Mouse (Mus musculus): ENCODE measurements around the gene Gm21974. TPM values are rescaled to one million over a fixed set of nuclear protein-coding genes. Genes with fewer than 3 reads are reported as not detected.
A peak's percentile ranks its signal among the peaks of the same experiment; 100 is the strongest.
"Not testable (repeated sequence)": the region's sequence is repeated elsewhere in the genome, so short reads cannot be mapped to it uniquely, and the experiment has no call there.

The Gm21974 gene
- polyA plus RNA-seq, 1 experiment from 2014 or later, result not detected

GRCm38 (mm10) chr7:127841340-127842000 lies 53.8 kb downstream of the Gm21974 start:
- Histone ChIP-seq H3K9me3 (ENCODE audit: low read length) (no peaks in the 10 kb centered on the region), H3K27me3 (replicated peaks; ENCODE audit: insufficient read depth, low read length) (no peaks in the 10 kb centered on the region), H3K4me2 (replicated peaks; ENCODE audit: low read depth, low read length) (peak overlapping the region; percentile 89), H3K4me3 (ENCODE audit: low read depth, low read length) (peak overlapping the region; percentile 89), H3K27ac (ENCODE audit: low read length) (peak overlapping the region; percentile 92), H3K36me3 (ENCODE audit: insufficient read depth, low read length) (peaks cover 7% of the 10 kb centered on the region; the same call in 1 of the 2 replicates), H3K9ac (replicated peaks; ENCODE audit: low read depth) (peak overlapping the region; percentile 72), H3K4me1 (ENCODE audit: insufficient read depth, low read depth, low read length) (no peaks in the 10 kb centered on the region; the same call in 1 of the 2 replicates)
- TF ChIP-seq CTCF (IDR thresholded peaks at IDR 0.05), result no peak; the same call in 1 of the 2 replicates
- TF ChIP-seq EP300 (IDR thresholded peaks at IDR 0.05), result peak; percentile 68; the same call in 1 of the 2 replicates
- under 1% methylated on average over 42 of the region's 46 CpGs for WGBS
- peak; percentile 98 for DNase-seq (ENCODE audit: low spot score)
- peak; percentile 95 for ATAC-seq

GRCm38 (mm10) chr7:127840886-127841285 lies 54.4 kb downstream of the Gm21974 start:
- peak overlapping the region; percentile 89 for H3K4me2 ChIP-seq (replicated peaks; ENCODE audit: low read depth, low read length)
- no peaks in the 10 kb centered on the region for H3K9me3 ChIP-seq (ENCODE audit: low read length)
- peak; percentile 27 for ATAC-seq
- WGBS, result 3% methylated on average over 15 of the region's 15 CpGs
- peak overlapping the region; percentile 92 for H3K27ac ChIP-seq (ENCODE audit: low read length)
- H3K36me3 ChIP-seq (ENCODE audit: insufficient read depth, low read length), result 0 out of 2 replicates have a peak, but pooled peaks cover 4% of the 10 kb centered on the region
- peak; percentile 55 for DNase-seq (ENCODE audit: low spot score)
- H3K4me1 ChIP-seq (ENCODE audit: insufficient read depth, low read depth, low read length), result no peaks in the 10 kb centered on the region; the same call in 1 of the 2 replicates
- no peaks in the 10 kb centered on the region for H3K27me3 ChIP-seq (replicated peaks; ENCODE audit: insufficient read depth, low read length)
- peak overlapping the region; percentile 50 for H3K9ac ChIP-seq (replicated peaks; ENCODE audit: low read depth)
- peak overlapping the region; percentile 89 for H3K4me3 ChIP-seq (ENCODE audit: low read depth, low read length)
- TF ChIP-seq CTCF (IDR thresholded peaks at IDR 0.05) (no peak), EP300 (IDR thresholded peaks at IDR 0.05) (no peak)

GRCm38 (mm10) chr7:127840031-127840430 lies 55.2 kb downstream of the Gm21974 start:
- not testable (repeated sequence) for H3K9ac ChIP-seq (replicated peaks; ENCODE audit: low read depth); DNase-seq (ENCODE audit: low spot score); H3K4me2 ChIP-seq (replicated peaks; ENCODE audit: low read depth, low read length); H3K36me3 ChIP-seq (ENCODE audit: insufficient read depth, low read length); H3K9me3 ChIP-seq (ENCODE audit: low read length); H3K27me3 ChIP-seq (replicated peaks; ENCODE audit: insufficient read depth, low read length); H3K4me3 ChIP-seq (ENCODE audit: low read depth, low read length); H3K27ac ChIP-seq (ENCODE audit: low read length); ATAC-seq; H3K4me1 ChIP-seq (ENCODE audit: insufficient read depth, low read depth, low read length)
- WGBS, result 66% methylated on average over 2 of the region's 2 CpGs

- not testable (repeated sequence) for H3K27ac ChIP-seq (ENCODE audit: low read length); H3K27me3 ChIP-seq (replicated peaks; ENCODE audit: insufficient read depth, low read length); H3K9ac ChIP-seq (replicated peaks; ENCODE audit: low read depth); H3K4me1 ChIP-seq (ENCODE audit: insufficient read depth, low read depth, low read length); H3K9me3 ChIP-seq (ENCODE audit: low read length); H3K4me2 ChIP-seq (replicated peaks; ENCODE audit: low read depth, low read length); H3K36me3 ChIP-seq (ENCODE audit: insufficient read depth, low read length); DNase-seq (ENCODE audit: low spot score); H3K4me3 ChIP-seq (ENCODE audit: low read depth, low read length); ATAC-seq
- peak; percentile 5; the same call in 1 of the 2 replicates for TF ChIP-seq CTCF (IDR thresholded peaks at IDR 0.05)
- 90% methylated on average over 4 of the region's 4 CpGs for WGBS
Measured at GRCm38 (mm10) chr7:127837878-127838277, 57.4 kb downstream of the Gm21974 start.

- no peaks in the 10 kb centered on the region for H3K27me3 ChIP-seq (replicated peaks; ENCODE audit: insufficient read depth, low read length)
- no peak overlapping the region for H3K27ac ChIP-seq (ENCODE audit: low read length)
- no peaks in the 10 kb centered on the region for H3K36me3 ChIP-seq (ENCODE audit: insufficient read depth, low read length)
- ATAC-seq (no peak), DNase-seq (ENCODE audit: low spot score) (no peak)
- H3K4me1 ChIP-seq (ENCODE audit: insufficient read depth, low read depth, low read length), result no peaks in the 10 kb centered on the region; the same call in 1 of the 2 replicates
- no peaks in the 10 kb centered on the region for H3K9me3 ChIP-seq (ENCODE audit: low read length)
- H3K4me2 ChIP-seq (replicated peaks; ENCODE audit: low read depth, low read length), result no peak overlapping the region
- WGBS, result 88% methylated on average over 5 of the region's 5 CpGs
- no peak overlapping the region for H3K4me3 ChIP-seq (ENCODE audit: low read depth, low read length)
- no peak for TF ChIP-seq EP300 (IDR thresholded peaks at IDR 0.05)
- no peak for TF ChIP-seq CTCF (IDR thresholded peaks at IDR 0.05)
- H3K9ac ChIP-seq (replicated peaks; ENCODE audit: low read depth), result no peak overlapping the region
Measured at GRCm38 (mm10) chr7:127837473-127837872, 57.8 kb downstream of the Gm21974 start.

Other genes with a start within 250 kb of the Gm21974 start
- 34.1 TPM in 2 replicates for gene Bcl7c, start 186.5 kb downstream of the Gm21974 start, polyA plus RNA-seq (2015; fragmentation: Nextera tagmentation; extraction: Ambion mirVana)
- gene Ctf1, start 182.7 kb downstream of the Gm21974 start, polyA plus RNA-seq (2015; fragmentation: Nextera tagmentation; extraction: Ambion mirVana), result 9.9 and 10.4 TPM in 2 replicates
- 0.07 and 0.08 TPM in 2 replicates for gene Ctf2, start 163.3 kb downstream of the Gm21974 start, polyA plus RNA-seq (2015; fragmentation: Nextera tagmentation; extraction: Ambion mirVana)
- 1.6 TPM in 2 replicates for gene Fbxl19, start 150.9 kb downstream of the Gm21974 start, polyA plus RNA-seq (2015; fragmentation: Nextera tagmentation; extraction: Ambion mirVana)
- 38.5 and 42.8 TPM in 2 replicates for gene Orai3, start 125.6 kb downstream of the Gm21974 start, polyA plus RNA-seq (2015; fragmentation: Nextera tagmentation; extraction: Ambion mirVana)
- gene Setd1a, start 118.8 kb downstream of the Gm21974 start, polyA plus RNA-seq (2015; fragmentation: Nextera tagmentation; extraction: Ambion mirVana), result 10.5 and 11.0 TPM in 2 replicates
- not detected in 2 replicates for gene Gm49388, start 109.8 kb downstream of the Gm21974 start, polyA plus RNA-seq (2015; fragmentation: Nextera tagmentation; extraction: Ambion mirVana)
- 52.8 and 55.8 TPM in 2 replicates for gene Hsd3b7, start 94.8 kb downstream of the Gm21974 start, polyA plus RNA-seq (2015; fragmentation: Nextera tagmentation; extraction: Ambion mirVana)
- 41.3 and 49.2 TPM in 2 replicates for gene Stx4a, start 71.2 kb downstream of the Gm21974 start, polyA plus RNA-seq (2015; fragmentation: Nextera tagmentation; extraction: Ambion mirVana)
- gene Stx1b, start 70.9 kb downstream of the Gm21974 start, polyA plus RNA-seq (2015; fragmentation: Nextera tagmentation; extraction: Ambion mirVana), result 0.74 and 0.94 TPM in 2 replicates
- gene Zfp646, start 19.2 kb downstream of the Gm21974 start, polyA plus RNA-seq (2015; fragmentation: Nextera tagmentation; extraction: Ambion mirVana), result 6.3 and 6.8 TPM in 2 replicates
- 9.4 and 10.0 TPM in 2 replicates for gene Zfp668, start 18.6 kb downstream of the Gm21974 start, polyA plus RNA-seq (2015; fragmentation: Nextera tagmentation; extraction: Ambion mirVana)
- gene Prss53, start 4.5 kb downstream of the Gm21974 start, polyA plus RNA-seq (2015; fragmentation: Nextera tagmentation; extraction: Ambion mirVana), result 0.56 and 0.76 TPM in 2 replicates
- 134 TPM in 2 replicates for gene Vkorc1, start 163 bp upstream of the Gm21974 start, polyA plus RNA-seq (2015; fragmentation: Nextera tagmentation; extraction: Ambion mirVana)
- 74.4 and 81.2 TPM in 2 replicates for gene Bckdk, start 8.6 kb upstream of the Gm21974 start, polyA plus RNA-seq (2015; fragmentation: Nextera tagmentation; extraction: Ambion mirVana)
- gene Kat8, start 17.1 kb upstream of the Gm21974 start, polyA plus RNA-seq (2015; fragmentation: Nextera tagmentation; extraction: Ambion mirVana), result 21.1 TPM in 2 replicates
- 141 and 152 TPM in 2 replicates for gene Prss8, start 34.6 kb upstream of the Gm21974 start, polyA plus RNA-seq (2015; fragmentation: Nextera tagmentation; extraction: Ambion mirVana)
- gene Prss36, start 51.3 kb upstream of the Gm21974 start, polyA plus RNA-seq (2015; fragmentation: Nextera tagmentation; extraction: Ambion mirVana), result 9.2 and 10.0 TPM in 2 replicates
- 139 and 147 TPM in 2 replicates for gene Fus, start 72.0 kb upstream of the Gm21974 start, polyA plus RNA-seq (2015; fragmentation: Nextera tagmentation; extraction: Ambion mirVana)
- 33.7 and 35.3 TPM in 2 replicates for gene Pycard, start 98.4 kb upstream of the Gm21974 start, polyA plus RNA-seq (2015; fragmentation: Nextera tagmentation; extraction: Ambion mirVana)
- 0.14 and 0.19 TPM in 2 replicates for gene Trim72, start 108.5 kb upstream of the Gm21974 start, polyA plus RNA-seq (2015; fragmentation: Nextera tagmentation; extraction: Ambion mirVana)
- 2.2 and 2.3 TPM in 2 replicates for gene Itgam, start 167.2 kb upstream of the Gm21974 start, polyA plus RNA-seq (2015; fragmentation: Nextera tagmentation; extraction: Ambion mirVana)
- 0.32 TPM in 1 of 2 replicates, not detected in the other for gene Gm49368, start 167.2 kb upstream of the Gm21974 start, polyA plus RNA-seq (2015; fragmentation: Nextera tagmentation; extraction: Ambion mirVana)
- 1.6 and 1.7 TPM in 2 replicates for gene Itgax, start 234.1 kb upstream of the Gm21974 start, polyA plus RNA-seq (2015; fragmentation: Nextera tagmentation; extraction: Ambion mirVana)